Mouse (Mus musculus): ENCODE results near the gene U2surp.
"Not testable (repeated sequence)": the region's sequence is repeated elsewhere in the genome, so short reads cannot be mapped to it uniquely, and the experiment has no call there.

U2surp gene

DNA sequence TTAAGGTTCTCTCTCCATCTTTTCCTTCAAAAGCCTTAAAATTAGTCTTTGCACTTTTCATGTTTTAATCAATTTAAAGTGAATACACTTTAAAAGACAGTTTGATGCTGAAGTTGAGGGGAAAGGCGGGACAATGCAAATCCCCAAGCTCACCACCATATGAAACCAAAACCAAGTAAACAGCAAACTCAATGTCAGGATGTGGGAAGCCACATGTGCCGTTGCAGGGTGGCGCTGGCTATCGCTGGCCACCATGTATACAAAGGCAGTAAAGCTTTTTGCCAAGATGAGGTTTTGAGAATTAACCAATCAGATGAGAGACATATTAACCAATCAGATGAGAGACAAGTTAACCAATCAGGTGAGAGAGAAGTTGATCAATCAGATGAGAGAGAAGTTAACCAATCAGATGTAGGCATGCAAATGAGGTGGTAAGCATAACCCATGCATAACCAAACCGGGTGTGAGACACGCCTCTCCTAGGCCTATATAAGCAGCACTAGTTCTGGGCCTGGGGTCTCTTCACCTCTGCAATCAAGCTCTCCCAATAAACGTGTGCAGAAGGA, 42.7 kb downstream of the U2surp start:
- not testable (repeated sequence) for DNase-seq (ENCODE audit: low spot score in 2 of 2)

GRCm38 (mm10) chr9:95464028-95464427, 47.8 kb downstream of the U2surp start:
- DNase-seq (ENCODE audit: low spot score in 2 of 2), result no peak

- DNase-seq (ENCODE audit: low spot score in 2 of 2), result no peak
Measured at GRCm38 (mm10) chr9:95451931-95452330, 59.9 kb downstream of the U2surp start.

DNA sequence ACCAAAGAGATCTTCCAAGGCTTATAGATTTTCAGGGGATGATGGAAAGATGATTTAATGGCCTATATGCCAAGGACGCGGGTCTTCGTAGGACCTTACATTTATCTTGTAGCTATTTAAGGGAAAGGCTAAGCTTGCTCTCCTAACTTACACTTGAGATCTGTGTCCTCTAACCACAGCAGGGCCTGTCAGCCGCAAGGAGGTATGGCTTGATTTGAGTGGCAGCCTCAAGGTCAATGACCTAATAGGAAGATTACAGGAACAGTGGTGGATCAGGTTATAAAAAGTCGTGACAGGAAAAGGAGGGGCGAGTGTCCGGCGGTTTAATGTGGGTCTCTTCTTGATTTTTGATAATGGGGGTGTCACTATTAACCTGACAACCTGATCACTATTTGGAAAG, 61.2 kb downstream of the U2surp start:
- DNase-seq (ENCODE audit: low spot score in 2 of 2), result no peak

- DNase-seq (ENCODE audit: low spot score in 2 of 2), result peak in 1 of 2 experiments; percentile 2
Measured at GRCm38 (mm10) chr9:95442321-95442731, 69.5 kb downstream of the U2surp start.

DNA sequence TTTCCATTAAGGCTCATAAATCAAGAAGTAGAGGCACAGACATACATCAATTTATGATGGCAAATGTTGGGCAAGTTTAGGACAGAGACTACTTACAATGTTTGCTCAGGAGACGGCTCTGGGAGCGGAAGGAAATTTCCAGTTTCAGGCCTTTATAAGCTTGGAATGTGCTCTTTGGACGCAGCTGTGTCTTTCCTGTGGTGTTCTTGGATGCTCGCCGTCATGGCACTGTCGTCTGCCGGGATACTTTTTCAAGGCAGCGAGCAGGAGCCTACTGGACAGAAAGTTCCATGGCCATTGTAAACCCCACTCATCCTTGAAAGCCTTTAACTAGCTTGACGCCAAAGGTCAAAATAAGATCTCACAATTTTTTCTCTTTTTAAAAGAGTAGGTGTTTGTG, 73.9 kb downstream of the U2surp start:
- DNase-seq (ENCODE audit: low spot score in 2 of 2), result no peak

DNA sequence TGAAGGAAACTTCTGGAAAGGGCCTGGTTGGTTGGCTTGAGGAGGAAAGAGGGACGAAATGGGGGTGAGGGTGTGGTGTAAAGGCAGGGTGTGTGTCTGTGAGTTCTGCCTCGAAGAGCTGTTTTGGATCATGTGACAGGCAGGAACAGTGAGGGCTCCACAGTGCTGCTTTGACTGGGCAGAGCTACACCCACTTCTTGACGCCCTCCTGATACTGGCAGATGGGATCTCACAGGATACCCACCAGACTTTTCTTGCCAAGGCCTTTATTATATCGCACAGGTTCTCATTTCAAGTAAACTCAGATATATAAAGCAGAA, 75.5 kb downstream of the U2surp start:
- no peak for DNase-seq (ENCODE audit: low spot score in 2 of 2)

- DNase-seq (ENCODE audit: low spot score in 2 of 2), result no peak
Measured at GRCm38 (mm10) chr9:95435506-95436293, 76.1 kb downstream of the U2surp start.

DNA sequence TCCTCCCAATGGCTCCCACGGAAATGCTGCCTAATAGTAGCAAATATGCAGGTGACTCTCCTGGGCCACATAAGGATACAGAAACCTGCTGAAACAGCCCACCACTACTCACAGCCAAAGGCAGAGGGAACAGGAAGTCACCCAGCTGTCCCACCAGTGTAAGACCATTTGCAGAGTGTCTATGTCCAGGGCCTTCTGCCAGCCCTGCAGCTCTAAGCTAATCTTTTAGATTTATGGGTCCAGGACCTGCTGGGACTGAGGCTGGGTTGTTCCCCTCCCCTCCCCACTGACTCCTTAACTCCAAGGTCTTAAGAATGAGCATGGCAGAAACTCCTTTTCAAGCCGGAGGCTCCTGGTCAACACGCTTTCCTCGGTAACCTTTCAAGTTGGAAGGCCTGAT, 83.5 kb downstream of the U2surp start:
- no peak for DNase-seq (ENCODE audit: low spot score in 2 of 2)

GRCm38 (mm10) chr9:95413911-95414310, 97.9 kb downstream of the U2surp start:
- no peak for DNase-seq (ENCODE audit: low spot score in 2 of 2)

- no peak for DNase-seq (ENCODE audit: low spot score in 2 of 2)
Measured at GRCm38 (mm10) chr9:95412047-95412446, 99.7 kb downstream of the U2surp start.

DNA sequence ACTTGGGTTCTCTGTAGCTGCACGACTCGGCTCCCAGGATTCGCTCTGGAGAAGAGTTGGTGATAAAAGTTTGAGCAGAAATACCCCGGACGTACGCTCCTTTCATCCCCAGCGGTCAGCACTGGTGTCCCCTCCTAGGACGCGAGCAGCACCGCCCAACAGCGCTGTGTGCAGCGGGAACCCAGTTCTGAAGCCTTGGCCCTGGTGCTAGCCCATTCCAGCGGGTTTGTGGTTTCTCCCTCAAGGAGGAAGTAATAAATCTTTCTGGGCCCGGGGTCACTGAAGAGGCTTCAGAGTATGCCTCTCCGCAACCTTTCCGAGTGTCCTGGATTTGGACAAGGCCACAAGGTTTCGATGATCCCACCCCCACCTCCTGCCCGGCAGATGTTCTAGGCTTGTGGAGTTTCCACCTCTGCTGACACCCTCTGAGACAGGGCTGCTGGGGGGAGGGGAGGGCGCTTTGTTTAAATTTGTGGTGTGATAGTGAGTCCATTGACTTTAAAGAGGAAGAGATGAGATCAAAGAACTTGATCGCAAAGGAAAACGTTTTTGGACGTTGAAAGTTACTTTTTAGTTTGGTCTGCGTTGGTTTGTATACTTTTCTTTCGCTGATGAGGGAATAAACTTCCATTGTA, 104.1 kb downstream of the U2surp start:
- peak in 1 of 2 experiments; percentile 4 for DNase-seq (ENCODE audit: low spot score in 2 of 2)

Measured in urinary bladder, adult 18-20 months (tissue).